Mouse (Mus musculus) B cell, adult 2 months (primary cell): Measurements from ENCODE around the gene Csf3.
"Not testable (repeated sequence)": the region's sequence is repeated elsewhere in the genome, so short reads cannot be mapped to it uniquely, and the experiment has no call there.

ENCODE experiments used
- DNase-seq, 2 experiments: peaks; one replicate each; pipeline ENCODE4 v3.0.0; 2022

Csf3 gene

DNA sequence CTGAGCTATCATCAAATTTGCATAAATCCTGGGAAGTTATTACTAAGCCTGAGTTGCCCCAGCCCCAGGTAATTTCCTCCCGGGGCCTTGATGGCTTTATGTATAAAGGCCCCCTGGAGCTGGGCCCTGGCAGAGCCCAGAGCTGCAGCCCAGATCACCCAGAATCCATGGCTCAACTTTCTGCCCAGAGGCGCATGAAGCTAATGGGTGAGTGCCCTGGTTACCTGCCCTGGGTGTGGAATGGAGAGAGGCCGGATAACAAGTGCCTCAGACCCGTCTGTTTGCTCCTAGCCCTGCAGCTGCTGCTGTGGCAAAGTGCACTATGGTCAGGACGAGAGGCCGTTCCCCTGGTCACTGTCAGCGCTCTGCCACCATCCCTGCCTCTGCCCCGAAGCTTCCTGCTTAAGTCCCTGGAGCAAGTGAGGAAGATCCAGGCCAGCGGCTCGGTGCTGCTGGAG lies at the start of gene Csf3:
Csf3 (plus strand) TSS at position 51 of the 458 bp plus-strand sequence.
- no peak for DNase-seq

DNA sequence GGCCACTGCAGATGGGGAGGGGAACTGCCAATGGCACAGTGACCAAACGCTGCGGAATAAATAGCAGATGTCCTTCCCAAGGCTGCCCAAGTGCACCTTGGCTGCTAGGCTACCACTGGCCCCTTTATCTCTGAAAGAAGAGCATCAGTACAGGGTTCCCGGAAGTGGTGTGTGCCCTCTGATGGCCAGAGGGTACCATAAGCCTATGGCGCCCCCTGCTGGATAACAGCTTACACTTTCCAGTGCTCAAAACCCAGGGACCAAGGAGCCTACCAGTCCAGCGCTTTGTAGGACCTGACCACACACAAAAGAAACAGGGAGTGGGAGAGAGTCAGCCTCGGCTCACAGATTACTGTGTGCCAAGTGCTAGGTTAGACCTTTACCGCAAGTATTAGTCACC lies 46.0 kb upstream of the Csf3 start:
- peak; percentile 72 to 75 for DNase-seq

DNA sequence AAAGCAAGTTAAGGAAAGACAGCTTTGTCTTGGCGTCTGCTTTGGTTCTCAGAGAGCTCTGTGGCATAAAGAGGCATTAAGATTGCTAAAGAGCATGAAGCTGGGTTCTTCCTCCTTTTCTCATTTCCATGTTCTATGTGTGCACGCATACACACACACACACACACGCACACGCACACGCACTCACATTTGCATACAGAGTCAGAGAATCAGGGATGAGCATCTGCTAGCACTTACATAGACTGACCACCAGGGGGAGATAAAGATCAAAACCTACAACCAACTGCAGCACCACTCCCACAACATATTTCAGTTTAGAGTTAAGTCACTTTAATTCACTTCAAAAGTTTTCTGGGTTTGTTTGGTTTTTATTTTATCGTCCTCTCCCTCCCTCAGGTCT lies 40.5 kb upstream of the Csf3 start:
- peak; percentile 66 to 71 for DNase-seq

DNA sequence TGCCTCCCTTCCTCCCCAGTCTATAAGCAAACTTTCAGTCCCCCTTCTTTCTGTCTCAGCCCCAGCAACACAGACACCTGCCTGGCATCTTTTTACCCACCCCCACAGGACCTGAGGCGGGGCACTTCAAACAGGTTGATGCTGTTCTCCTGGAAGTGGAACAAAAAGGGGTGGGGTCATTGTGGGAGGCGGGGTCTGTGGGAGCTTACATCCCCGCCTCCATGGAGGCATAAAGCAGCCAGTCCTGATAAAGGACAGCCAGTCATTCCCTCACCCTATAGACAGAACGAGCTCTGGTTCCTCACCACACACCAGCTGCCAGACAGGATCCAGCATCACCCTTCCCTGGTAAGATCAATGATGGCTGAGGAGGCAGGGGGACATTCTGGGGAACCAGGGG lies 37.0 kb upstream of the Csf3 start, which contains the start of gene Gsdma:
Gsdma (plus strand) TSS at position 261 of the 400 bp plus-strand sequence.
- DNase-seq, result no peak

DNA sequence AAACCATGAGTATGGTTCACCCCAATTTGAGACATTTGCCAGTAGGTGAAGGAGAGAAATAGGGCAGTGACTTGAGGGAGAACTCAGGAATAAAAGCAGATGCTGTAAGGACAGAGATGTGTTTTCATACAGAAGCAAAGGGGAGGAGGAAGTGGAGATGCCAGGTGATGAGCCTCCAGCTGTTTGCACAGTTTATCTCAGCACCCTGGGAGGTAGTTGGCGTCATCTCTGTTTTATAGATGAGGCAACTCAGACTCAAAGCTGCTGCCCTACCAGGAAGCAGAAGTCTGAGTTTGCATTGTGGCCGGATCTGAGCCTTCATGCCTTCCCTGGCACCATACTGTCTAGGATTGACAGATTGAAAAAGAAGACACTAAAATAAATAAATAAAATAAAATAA lies 32.1 kb upstream of the Csf3 start:
- DNase-seq, result no peak

DNA sequence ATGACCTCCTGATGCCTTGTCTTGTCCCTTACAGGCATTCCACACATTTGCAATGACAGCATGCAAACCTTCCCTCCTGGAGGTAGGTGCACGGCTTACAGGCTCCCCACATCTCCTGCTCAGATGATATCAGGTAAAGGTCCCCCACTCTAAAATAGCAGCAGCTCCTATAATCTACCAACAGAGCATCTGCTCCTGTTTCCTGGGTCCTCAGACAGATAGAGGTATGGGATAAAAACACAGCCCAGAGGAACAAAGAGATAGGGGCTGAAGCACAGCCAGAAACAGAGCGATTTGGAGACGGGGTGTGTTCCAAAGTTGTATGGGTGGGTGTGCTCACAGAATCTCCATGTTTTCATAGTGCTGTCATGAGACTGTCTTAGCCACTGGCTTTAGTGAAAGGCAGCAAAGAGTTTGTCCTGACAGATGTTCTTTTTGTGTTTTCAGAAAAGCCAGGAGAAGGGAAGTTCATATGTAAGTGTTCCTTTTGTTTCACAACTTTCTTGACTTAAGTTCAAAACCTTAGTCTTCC lies 29.7 kb upstream of the Csf3 start:
- no peak for DNase-seq

DNA sequence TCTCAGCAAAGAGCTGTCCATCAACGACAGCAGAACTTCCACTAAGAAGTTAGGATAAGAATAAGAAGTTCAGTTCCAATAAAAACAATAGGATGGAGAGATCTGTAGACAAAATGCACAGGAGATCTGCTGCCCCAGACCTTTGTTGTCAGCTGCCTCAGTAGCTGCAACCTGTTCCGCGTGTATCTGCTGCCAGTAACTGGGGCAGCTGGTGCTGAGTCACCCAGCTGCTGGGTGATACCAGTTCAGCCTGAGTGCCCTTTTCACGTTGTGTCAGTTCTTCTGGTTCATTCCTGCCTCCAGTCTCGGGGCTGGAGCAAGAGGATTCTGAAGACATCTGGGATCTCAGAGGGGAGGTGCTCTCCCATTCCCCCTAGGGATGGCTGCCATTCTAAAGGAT lies 29.2 kb upstream of the Csf3 start:
- no peak for DNase-seq

DNA sequence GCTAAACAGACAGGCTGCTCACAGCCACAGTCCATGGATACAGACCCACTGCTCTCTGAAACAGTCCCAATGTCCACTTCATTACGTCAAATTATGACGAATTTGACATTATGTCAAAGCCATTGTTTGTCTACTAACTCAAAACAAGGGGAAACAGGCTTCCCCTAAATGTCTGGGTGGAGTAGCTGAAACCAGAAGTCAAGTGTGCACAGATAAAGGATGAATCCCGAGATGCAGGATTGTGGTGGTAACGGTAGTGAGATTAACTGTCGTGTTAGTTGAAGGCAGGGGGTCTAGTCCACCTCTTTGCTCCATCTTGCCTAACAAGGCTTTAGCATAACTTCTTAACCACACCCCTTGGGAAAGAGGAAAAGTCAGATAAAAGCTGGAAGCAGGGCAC lies 28.6 kb upstream of the Csf3 start:
- no peak for DNase-seq

DNA sequence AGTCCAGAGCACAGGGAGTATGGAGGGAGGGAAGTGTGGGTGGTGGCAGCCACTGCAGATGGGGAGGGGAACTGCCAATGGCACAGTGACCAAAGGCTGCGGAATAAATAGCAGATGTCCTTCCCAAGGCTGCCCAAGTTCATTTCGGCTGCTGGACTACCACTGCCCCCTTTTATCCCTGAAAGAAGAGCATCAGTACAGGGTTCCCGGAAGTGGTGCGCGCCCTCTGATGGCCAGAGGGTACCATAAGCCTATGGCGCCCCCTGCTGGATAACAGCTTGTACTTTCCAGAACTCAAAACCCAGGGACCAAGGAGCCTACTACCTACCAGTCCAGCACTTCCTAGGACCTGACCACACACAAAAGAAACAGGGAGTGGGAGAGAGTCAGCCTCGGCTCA lies 27.9 kb upstream of the Csf3 start:
- DNase-seq, result peak; percentile 77 to 78

DNA sequence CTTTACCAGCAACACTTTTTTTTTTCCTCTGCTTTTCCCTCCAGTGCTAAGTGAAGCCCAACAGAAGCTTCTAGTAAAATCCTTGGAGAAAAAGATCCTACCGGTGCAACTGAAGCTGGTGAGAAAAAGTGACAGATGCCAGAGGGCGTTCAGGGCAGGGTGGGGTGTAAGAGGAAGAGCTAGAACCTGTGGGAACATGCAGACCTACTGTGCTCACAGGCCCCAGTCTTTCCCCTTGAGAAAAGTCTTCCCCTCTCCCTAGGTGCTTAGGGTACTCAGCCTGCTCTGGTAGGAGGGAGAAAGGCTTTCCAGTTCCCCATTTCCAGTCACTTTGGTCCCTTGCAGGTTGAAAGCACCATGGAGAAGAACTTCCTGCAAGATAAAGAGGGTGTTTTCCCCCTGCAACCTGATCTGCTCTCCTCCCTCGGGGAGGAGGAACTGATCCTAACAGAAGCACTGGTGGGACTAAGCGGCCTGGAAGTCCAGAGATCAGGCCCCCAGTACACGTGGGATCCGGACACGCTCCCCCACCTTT lies 25.2 kb upstream of the Csf3 start:
- DNase-seq, result no peak

DNA sequence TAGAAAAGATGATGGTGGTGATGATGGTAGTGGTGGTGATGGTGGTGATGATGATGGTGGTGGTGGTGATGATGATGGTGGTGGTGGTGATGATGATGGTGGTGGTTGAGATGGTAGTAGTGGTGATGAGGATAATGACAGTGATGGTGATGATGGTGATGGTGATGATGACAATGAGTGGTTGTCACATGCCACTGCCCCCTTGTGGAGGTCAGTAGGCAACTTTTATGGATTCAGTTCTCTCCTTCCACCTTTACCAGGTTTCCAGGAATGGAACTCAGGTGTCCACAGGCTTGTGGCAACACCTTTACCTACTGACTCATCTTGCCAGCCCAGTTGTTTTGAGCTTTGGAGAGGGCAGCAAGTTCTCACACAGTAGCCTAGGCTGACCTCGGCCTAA lies 21.0 kb upstream of the Csf3 start:
- no peak for DNase-seq

DNA sequence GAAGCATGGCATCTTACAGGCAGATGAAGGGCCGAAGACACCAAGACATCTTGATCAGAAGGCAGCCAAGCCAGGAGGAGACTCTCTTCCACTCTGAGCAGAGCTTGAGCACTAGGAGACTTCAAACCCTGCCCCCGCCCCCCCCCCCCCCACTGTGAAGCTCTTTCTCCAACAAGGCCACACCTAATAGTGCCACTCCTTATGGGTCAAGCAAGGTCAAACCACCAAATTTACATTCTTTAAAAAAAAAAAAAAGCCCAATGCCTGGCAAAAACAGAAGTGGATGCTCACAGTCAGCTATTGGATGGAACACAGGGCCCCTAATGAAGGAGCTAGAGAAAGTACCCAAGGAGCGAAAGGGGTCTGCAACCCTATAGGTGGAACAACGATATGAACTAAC lies 20.5 kb upstream of the Csf3 start:
- DNase-seq, result not testable (repeated sequence)

DNA sequence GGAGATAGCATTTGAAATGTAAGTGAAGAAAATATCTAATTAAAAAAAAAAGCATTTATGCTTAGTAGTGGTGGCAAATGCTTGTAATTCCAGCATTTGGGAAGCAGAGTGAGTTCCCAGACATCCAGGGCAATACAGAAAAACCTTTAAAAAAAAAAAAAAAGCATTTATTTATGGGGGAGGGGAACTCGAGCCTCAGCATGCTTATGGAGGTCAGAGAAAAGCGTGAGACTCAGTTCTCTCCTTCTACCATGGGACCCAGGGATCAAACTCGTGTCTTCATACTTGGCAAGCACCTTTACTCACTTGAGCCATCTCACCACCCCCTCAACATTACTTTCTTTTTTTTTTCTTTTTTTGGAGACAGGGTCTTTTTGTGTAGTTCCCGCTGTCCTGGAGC lies 19.9 kb upstream of the Csf3 start:
- no peak for DNase-seq

DNA sequence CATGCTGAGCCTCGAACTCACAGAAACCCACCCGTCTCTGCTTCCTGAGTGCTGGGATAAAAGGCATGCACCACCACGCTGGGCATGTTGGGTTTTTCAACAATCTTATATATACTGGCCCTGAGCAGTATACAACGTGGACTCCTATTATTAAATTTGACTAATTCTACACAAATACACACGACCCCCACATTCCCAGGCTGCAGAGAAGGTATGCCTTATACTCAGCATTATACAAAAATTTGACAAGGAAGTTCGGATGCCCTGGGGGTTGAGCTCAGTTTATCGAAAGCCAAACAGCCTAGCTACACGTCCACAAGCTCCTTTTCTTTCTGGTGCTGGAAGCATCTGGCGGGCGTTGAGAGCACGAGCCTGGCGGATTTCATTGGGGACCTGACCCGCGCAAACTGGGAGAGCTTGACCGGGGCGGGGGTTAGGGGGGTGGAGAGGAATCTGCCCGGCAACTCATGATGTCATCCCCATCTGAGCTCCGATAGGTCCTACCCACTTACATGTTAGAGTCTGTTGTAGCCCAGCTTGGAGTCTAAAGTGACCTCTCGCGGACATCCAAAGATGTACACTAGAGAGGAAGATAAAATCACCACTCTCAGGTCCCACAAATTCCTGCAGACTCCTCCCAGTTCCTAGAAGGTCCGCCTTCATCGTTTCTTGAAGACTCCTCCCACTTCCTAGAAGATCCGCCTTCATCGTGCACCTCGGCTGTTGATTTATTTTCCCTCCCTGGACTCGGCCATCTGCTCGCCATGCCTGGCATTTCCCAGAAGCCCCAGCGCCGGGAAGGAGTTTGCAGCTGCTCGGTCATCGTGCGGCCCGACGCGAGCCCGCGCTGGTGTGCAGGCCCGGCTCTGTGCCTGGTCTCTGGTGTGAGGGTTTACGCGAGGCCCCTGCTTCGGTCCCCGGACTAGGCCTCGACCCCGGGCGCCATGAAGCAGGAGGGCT lies 19.0 kb upstream of the Csf3 start, which contains the start of gene Psmd3:
Psmd3 (plus strand) TSS at position 769 of the 960 bp plus-strand sequence.
- peak; percentile 94 to 96 for DNase-seq

DNA sequence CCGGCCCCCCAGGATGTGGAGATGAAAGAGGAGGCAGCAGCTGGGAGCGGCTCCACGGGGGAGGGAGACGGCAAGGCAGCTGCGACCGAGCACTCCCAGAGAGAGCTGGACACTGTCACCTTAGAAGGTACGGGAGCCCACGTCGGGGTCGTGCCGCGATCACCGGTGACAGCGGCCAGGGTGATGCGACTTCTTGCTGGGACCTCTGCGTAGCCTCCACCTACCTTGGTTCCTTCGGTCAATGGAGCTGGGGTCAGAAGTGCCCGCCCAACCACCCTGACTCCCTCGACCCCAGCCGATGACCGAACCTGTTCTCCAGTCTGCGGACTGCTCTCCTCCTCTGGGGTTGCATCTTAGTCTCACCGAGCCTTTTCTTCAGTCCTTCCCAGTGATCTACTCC lies 18.3 kb upstream of the Csf3 start:
- no peak for DNase-seq

DNA sequence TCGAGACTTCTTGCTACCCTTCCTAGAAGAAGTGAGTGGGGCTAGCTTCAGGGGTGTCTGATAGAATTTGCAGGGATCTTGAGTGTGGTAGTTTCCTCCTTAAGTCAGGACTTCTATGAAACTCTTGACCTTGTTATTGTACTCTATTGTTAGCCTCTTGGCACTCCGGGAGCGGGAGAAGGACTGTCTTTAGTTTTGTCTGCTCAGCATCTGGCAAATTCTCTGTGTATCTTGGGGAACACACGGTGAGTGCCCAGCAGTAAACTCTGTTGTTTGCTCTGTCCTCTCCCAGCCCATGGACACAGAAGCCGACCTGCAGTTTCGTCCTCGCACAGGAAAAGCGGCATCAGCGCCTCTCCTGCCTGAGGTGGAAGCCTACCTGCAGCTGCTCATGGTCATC lies 15.4 kb upstream of the Csf3 start:
- no peak for DNase-seq

DNA sequence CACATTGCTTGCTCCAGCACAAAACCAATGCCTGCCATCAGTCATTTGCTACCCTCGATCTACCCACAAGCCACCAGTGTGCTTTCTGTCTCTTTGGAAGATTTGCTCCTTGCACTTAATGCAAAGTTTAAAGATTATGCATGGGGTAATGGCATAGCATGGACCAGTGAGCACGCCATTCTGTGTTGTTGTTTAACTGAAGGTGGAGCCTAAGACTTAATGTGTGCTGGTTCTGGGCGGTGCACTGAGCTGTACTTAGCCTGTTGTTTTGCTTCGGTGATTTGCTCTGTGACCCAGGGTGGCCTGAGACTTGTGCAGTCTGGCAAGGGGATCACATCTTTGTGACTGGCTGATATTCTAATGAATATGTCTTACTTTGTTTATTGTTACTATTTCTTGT lies 14.1 kb upstream of the Csf3 start:
- no peak for DNase-seq

DNA sequence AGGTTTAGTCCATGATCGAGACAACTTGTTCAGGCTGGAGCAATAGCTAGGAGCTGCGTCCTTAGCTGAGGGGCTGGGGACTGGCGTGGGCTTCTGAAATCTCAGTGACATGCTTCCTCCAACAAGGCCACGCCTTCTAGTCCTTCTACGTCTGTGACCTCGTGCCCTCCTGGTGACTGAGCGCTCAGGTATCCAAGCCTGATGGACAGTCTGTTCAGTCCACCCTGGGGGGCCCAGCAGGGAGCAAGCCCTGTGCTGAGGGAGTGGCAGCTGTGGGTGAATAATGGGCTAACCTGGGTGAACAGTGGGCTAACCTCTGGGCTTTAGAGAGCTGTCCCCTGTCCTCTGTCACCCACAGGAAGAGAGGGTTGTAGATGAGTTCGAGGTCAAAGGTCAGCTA lies 13.1 kb upstream of the Csf3 start:
- no peak for DNase-seq

DNA sequence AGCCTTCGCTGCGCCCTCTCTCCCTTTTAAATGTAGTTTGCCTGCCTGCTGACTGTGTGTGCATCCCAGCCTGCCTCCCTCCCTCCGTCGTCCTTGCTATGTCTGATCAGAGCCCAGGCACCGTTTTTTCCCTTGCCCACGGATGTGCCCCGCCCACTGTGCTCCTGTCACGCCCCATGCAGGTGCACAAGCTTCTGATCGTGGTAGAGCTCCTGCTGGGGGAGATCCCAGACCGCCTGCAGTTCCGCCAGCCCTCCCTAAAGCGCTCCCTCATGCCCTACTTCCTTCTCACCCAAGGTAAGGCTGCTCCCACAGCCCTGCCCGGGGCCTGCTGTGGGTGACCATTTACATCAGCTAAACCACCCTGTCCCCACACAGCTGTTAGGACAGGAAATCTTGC lies 7.9 kb upstream of the Csf3 start:
- no peak for DNase-seq

DNA sequence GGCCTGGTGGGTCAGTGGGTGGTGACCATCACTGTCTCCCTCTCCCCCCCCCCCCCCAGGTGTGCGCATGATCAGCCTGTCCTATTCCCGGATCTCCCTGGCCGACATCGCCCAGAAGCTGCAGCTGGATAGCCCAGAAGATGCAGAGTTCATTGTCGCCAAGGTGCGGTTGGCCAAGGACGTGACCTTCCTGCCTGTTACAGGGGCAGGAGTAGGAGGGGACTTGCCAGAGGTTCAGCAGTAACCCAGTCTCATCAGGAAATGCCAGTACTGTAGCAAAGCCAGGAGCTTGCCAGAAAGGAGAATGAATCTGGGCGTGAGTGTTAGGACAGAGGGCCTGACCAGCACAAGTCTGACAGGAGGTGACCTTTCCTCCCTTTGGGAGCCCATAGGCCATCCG lies 7.3 kb upstream of the Csf3 start:
- DNase-seq, result no peak

DNA sequence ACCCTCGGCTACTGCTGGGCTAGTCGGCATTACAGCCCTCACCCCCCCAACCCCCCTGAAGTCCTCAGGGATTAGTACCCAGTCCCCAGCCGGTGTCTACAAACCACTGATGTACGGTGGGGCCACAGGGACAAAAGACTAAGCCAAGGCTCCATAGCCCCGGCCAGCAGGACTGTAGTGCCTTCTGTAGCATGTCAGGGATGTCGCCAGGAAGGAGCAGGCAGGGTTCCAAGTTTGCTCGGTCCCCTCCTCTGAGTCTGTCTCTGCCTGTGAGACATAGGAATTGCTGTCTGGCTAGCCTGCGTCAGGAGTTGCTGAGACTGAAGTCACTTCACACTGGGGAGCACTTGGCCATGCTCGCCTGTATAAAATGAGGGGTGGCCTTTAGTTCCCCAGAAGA lies 6.8 kb upstream of the Csf3 start:
- DNase-seq, result no peak

DNA sequence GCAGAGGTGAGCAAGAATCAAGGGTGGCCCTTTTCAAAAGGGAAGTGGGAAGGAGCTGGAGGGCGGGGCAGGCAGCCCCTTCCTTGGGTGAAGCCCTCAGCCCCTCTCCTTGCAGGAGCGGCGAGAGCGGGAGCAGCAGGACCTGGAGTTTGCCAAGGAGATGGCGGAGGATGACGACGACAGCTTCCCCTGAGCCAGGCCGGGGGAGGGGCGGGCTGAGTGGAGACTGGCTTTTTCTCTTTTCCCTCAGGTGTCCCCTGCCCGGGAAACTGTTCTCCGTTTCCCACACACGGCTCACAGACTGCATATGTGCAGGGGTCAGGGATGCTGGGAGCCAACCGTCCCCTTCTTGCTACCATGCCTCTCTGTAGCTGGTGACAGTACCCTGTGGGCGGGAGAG lies 5.7 kb upstream of the Csf3 start:
- no peak for DNase-seq

DNA sequence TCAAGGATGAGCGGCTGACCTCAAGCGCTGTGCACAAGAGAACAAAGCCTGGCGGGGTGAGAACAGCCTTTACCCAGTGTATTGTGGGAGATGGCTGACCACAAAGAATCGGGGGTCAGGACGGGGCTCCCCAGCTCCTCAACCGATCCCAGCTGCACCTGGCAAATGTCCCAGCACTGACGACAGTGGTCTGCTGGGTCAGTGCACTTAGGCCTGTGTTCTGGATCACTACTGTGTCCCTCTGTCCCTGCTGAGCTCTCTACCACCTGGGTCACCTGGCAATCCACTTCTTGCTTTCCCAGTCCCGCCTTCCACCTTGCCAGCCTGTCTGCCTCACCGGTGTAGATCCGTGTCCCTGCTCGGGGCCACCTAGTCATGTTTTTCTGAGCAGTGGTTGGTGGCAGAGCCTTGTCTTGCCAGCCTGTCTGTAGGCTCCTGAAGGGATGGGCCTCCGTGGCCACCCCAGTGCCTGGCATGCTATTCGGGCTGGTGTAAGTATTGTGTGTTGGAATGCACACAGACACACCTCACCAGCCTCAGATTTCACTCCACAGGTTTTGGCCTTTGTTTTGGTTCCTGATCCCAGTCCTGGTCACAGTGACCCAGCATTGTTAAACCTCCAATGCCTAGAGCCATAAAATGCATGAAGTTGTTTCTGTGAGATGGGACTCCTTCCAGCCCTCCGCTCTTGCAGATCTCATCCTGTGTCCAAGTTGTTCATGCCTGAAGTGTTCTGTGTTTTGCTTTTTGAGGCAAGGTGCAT lies 4.4 kb upstream of the Csf3 start:
- DNase-seq, result no peak
